Comparison of ENCODE assay signal across 8 mouse cellular contexts in the genomic region with DNA sequence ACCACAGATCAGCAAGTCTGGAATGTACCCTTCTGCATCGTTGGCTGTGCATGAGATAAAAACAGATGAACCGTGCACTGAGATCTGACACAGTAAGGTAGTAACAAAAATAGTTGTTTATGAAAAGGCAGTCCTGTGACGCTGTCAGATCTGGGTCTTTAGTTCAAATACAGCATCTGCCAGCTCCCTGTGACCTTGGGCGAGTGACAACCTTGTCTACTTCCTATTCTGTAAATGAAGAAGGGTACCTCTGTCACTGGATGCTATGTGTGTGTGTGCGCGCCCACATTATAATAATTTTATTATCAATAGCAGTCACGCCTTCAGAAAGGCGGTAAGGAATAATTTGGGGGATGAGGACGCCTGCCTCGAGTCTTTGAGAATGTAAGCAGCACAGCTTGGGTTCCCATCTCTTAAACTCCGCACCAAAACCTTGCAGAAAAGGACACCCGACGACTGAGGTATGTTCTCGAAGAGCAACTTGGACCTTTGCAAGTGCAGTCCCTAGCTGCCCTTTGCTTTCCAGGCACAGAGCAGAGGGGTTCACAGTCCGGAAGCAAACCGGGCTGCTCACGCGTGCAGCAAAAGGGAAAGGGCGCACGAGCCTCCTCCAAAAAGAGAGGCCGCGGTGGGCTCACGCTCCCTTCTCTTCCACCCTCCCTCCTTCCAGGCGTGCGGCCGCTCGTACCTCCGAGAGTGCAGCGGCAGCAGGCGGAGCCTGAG. TPM values are rescaled to one million over a fixed set of nuclear protein-coding genes. Genes with fewer than 3 reads are reported as not detected.
DNase-seq lines count a peak whose midpoint lies in the region; ATAC-seq and TF ChIP-seq lines count a peak whose summit lies in the region.

No protein-coding gene starts in this region.

- WGBS in heart, embryonic 11.5 days (ENCODE audit: insufficient replicate concordance), result under 1% methylated on average over 29 of the region's 30 CpGs
- WGBS in forebrain, embryonic 15.5 days, result 2% methylated on average over 30 of the region's 30 CpGs
- under 1% methylated on average over 30 of the region's 30 CpGs for WGBS in liver, embryonic 13.5 days (ENCODE audit: insufficient replicate concordance)
- WGBS in stomach, embryonic 16.5 days, result 2% methylated on average over 30 of the region's 30 CpGs

- peak overlapping the region; percentile 66 for H3K4me3 ChIP-seq in heart, embryonic 11.5 days (ENCODE audit: low read depth, low read length)
- H3K4me3 ChIP-seq in E14TG2a.4 (replicated peaks; ENCODE audit: low read length), result peak overlapping the region; percentile 100
- peak overlapping the region; percentile 61 for H3K4me3 ChIP-seq in forebrain, embryonic 15.5 days
- H3K4me3 ChIP-seq in liver, embryonic 13.5 days (replicated peaks), result peak overlapping the region; percentile 79
- H3K4me3 ChIP-seq in stomach, embryonic 16.5 days (replicated peaks; ENCODE audit: low read length), result peak overlapping the region; percentile 99

- H3K4me2 ChIP-seq in heart, embryonic 11.5 days, result peak overlapping the region; percentile 76
- H3K4me2 ChIP-seq in forebrain, embryonic 15.5 days (replicated peaks), result peak overlapping the region; percentile 54
- peak overlapping the region; percentile 77 for H3K4me2 ChIP-seq in liver, embryonic 13.5 days
- peak overlapping the region; percentile 83 for H3K4me2 ChIP-seq in stomach, embryonic 16.5 days (ENCODE audit: low read depth, low read length)

- intact Hi-C loops in left cerebral cortex, postnatal 14 days (cut with DNase I), result no loop called here

- peak overlapping the region; percentile 77 for H3K27ac ChIP-seq in heart, embryonic 11.5 days (ENCODE audit: low read depth, low read length)
- H3K27ac ChIP-seq in forebrain, embryonic 15.5 days (replicated peaks), result peak overlapping the region; percentile 84
- H3K27ac ChIP-seq in liver, embryonic 13.5 days, result peak overlapping the region; percentile 77
- peak overlapping the region; percentile 91 for H3K27ac ChIP-seq in stomach, embryonic 16.5 days (ENCODE audit: low read length)

- no peak for TF ChIP-seq CTCF in E14TG2a.4 (conservative IDR thresholded peaks at IDR 0.05; ENCODE audit: low read length)

- H3K9ac ChIP-seq in heart, embryonic 11.5 days (ENCODE audit: low read depth, low read length), result peak overlapping the region; percentile 80
- peak overlapping the region; percentile 78 for H3K9ac ChIP-seq in forebrain, embryonic 15.5 days (replicated peaks)
- H3K9ac ChIP-seq in liver, embryonic 13.5 days, result peak overlapping the region; percentile 82
- peak overlapping the region; percentile 91 for H3K9ac ChIP-seq in stomach, embryonic 16.5 days (ENCODE audit: low read length)

- H3K27me3 ChIP-seq in heart, embryonic 11.5 days (ENCODE audit: control insufficient read depth, insufficient read depth, low read length), result no peaks in the 10 kb centered on the region
- H3K27me3 ChIP-seq in E14TG2a.4 (ENCODE audit: insufficient read depth, low read length), result no peaks in the 10 kb centered on the region
- no peaks in the 10 kb centered on the region for H3K27me3 ChIP-seq in forebrain, embryonic 15.5 days
- no peaks in the 10 kb centered on the region for H3K27me3 ChIP-seq in liver, embryonic 13.5 days
- no peaks in the 10 kb centered on the region for H3K27me3 ChIP-seq in stomach, embryonic 16.5 days (ENCODE audit: control insufficient read depth, insufficient read depth, low read length)

- no peak for DNase-seq in heart, postnatal 4 days
- DNase-seq in liver, embryonic 13.5 days, result no peak
- DNase-seq in left cerebral cortex, postnatal 14 days (ENCODE audit: low spot score in 2 of 2), result no peak
- DNase-seq in adrenal gland, postnatal 25 days, result no peak

- peaks cover 22% of the 10 kb centered on the region for H3K36me3 ChIP-seq in heart, embryonic 11.5 days (ENCODE audit: control insufficient read depth, insufficient read depth, low read length)
- peaks cover 68% of the 10 kb centered on the region for H3K36me3 ChIP-seq in E14TG2a.4 (ENCODE audit: insufficient read depth, low read length)
- H3K36me3 ChIP-seq in forebrain, embryonic 15.5 days, result peaks cover 39% of the 10 kb centered on the region
- H3K36me3 ChIP-seq in liver, embryonic 13.5 days, result peaks cover 46% of the 10 kb centered on the region
- peaks cover 14% of the 10 kb centered on the region; the same call in 1 of the 2 replicates for H3K36me3 ChIP-seq in stomach, embryonic 16.5 days (ENCODE audit: control insufficient read depth, insufficient read depth, low read length)

- H3K9me3 ChIP-seq in heart, embryonic 11.5 days (replicated peaks; ENCODE audit: control insufficient read depth, low read length), result no peaks in the 10 kb centered on the region
- H3K9me3 ChIP-seq in E14TG2a.4 (ENCODE audit: low read length), result no peaks in the 10 kb centered on the region
- no peaks in the 10 kb centered on the region for H3K9me3 ChIP-seq in forebrain, embryonic 15.5 days
- no peaks in the 10 kb centered on the region for H3K9me3 ChIP-seq in liver, embryonic 13.5 days (replicated peaks)
- no peaks in the 10 kb centered on the region for H3K9me3 ChIP-seq in stomach, embryonic 16.5 days (replicated peaks; ENCODE audit: control insufficient read depth, low read length)

- peak; percentile 51; the same call in 1 of the 2 replicates for ATAC-seq in heart, embryonic 11.5 days (replicated peaks; ENCODE audit: insufficient number of reproducible peaks, low FRiP score, low TSS enrichment)
- peak; percentile 90 for ATAC-seq in forebrain, embryonic 15.5 days (replicated peaks)
- ATAC-seq in liver, embryonic 13.5 days (ENCODE audit: low read depth), result peak; percentile 67; the same call in 1 of the 2 replicates
- peak; percentile 76; the same call in 1 of the 2 replicates for ATAC-seq in stomach, embryonic 16.5 days (ENCODE audit: insufficient read depth, low FRiP score)

- peaks cover 15% of the 10 kb centered on the region for H3K4me1 ChIP-seq in heart, embryonic 11.5 days (ENCODE audit: control insufficient read depth, insufficient read depth, low read length)
- peaks cover 42% of the 10 kb centered on the region for H3K4me1 ChIP-seq in E14TG2a.4 (replicated peaks; ENCODE audit: low read depth, low read length)
- peaks cover 16% of the 10 kb centered on the region for H3K4me1 ChIP-seq in forebrain, embryonic 15.5 days
- H3K4me1 ChIP-seq in liver, embryonic 13.5 days (replicated peaks), result peaks cover 29% of the 10 kb centered on the region
- peaks cover 10% of the 10 kb centered on the region for H3K4me1 ChIP-seq in stomach, embryonic 16.5 days (ENCODE audit: control insufficient read depth, insufficient read depth, low read length)

RNA-seq across cellular contexts. Expression of a gene that starts 0.5 kb away (rescaled TPM):
- 57.0 and 59.6 TPM in 2 replicates for polyA plus RNA-seq in heart, embryonic 11.5 days (2014; fragmentation: Nextera tagmentation; extraction: Ambion mirVana)
- total RNA-seq in heart, postnatal 4 days (2021), result 10 to 100 TPM; 37.9 to 40.6 TPM
- polyA plus RNA-seq in forebrain, embryonic 15.5 days (2015; fragmentation: Nextera tagmentation; extraction: Ambion mirVana), result 51.3 and 56.3 TPM in 2 replicates
- 36.4 and 45.3 TPM in 2 replicates for polyA plus RNA-seq in liver, embryonic 13.5 days (2015; fragmentation: Nextera tagmentation; extraction: Ambion mirVana)
- 46.6 and 46.9 TPM in 2 replicates for polyA plus RNA-seq in stomach, embryonic 16.5 days (2015; fragmentation: Nextera tagmentation; extraction: Ambion mirVana)
- 10 to 100 TPM; 38.3 to 40.1 TPM for total RNA-seq in left cerebral cortex, postnatal 14 days (2021)
- 40.8 and 41.1 TPM in 2 replicates for total RNA-seq in adrenal gland, postnatal 25 days (2021)

RNA-seq across cellular contexts. Expression of a gene that starts 0.5 kb away (rescaled TPM):
- 73.1 and 86.4 TPM in 2 replicates for polyA plus RNA-seq in heart, embryonic 11.5 days (2014; fragmentation: Nextera tagmentation; extraction: Ambion mirVana)
- 10 to 100 TPM; 50.9 to 52.2 TPM for total RNA-seq in heart, postnatal 4 days (2021)
- polyA plus RNA-seq in forebrain, embryonic 15.5 days (2015; fragmentation: Nextera tagmentation; extraction: Ambion mirVana), result 39.8 and 46.6 TPM in 2 replicates
- 36.3 and 40.1 TPM in 2 replicates for polyA plus RNA-seq in liver, embryonic 13.5 days (2015; fragmentation: Nextera tagmentation; extraction: Ambion mirVana)
- polyA plus RNA-seq in stomach, embryonic 16.5 days (2015; fragmentation: Nextera tagmentation; extraction: Ambion mirVana), result 56.1 and 56.4 TPM in 2 replicates
- total RNA-seq in left cerebral cortex, postnatal 14 days (2021), result 10 to 100 TPM; 26.4 to 27.7 TPM
- 44.0 and 49.5 TPM in 2 replicates for total RNA-seq in adrenal gland, postnatal 25 days (2021)
